Comparison of ENCODE assay signal across 9 mouse cellular contexts in genomic region chr4:119127229-119127628, GRCm38 (mm10). TPM values are rescaled to one million over a fixed set of nuclear protein-coding genes. Genes with fewer than 3 reads are reported as not detected.
A peak's percentile ranks its signal among the peaks of the same experiment; 100 is the strongest.
DNase-seq lines count a peak whose midpoint lies in the region; ATAC-seq lines count a peak whose summit lies in the region.
"Had no signal": no experiment of that assay in that cellular context is flagged by ENCODE, and none has a peak within 500 bp of the region (broad histone marks: within the 10 kb centered on the region; RNA-seq: fewer than 3 reads in every experiment).

No protein-coding gene starts in this region.

- no peaks in the 10 kb centered on the region for H3K27me3 ChIP-seq in embryonic facial prominence, embryonic 15.5 days
- H3K27me3 ChIP-seq in embryonic facial prominence, embryonic 10.5 days (replicated peaks; ENCODE audit: low read depth, poor library complexity, severe bottlenecking), result no peaks in the 10 kb centered on the region
- H3K27me3 ChIP-seq in liver, embryonic 16.5 days (ENCODE audit: control insufficient read depth, insufficient read depth, low read depth, low read length), result no peaks in the 10 kb centered on the region
- H3K27me3 ChIP-seq in midbrain, embryonic 16.5 days (ENCODE audit: control insufficient read depth, insufficient read depth, low read depth, low read length), result no peaks in the 10 kb centered on the region
- H3K27me3 ChIP-seq: hindbrain, embryonic 15.5 days had no signal

- no peak overlapping the region for H3K4me2 ChIP-seq in embryonic facial prominence, embryonic 15.5 days (replicated peaks)
- H3K4me2 ChIP-seq in liver, embryonic 16.5 days (ENCODE audit: low read depth, low read length), result no peak overlapping the region
- H3K4me2 ChIP-seq in midbrain, embryonic 16.5 days (ENCODE audit: low read length), result no peak overlapping the region
- H3K4me2 ChIP-seq: hindbrain, embryonic 15.5 days had no signal

- WGBS in embryonic facial prominence, embryonic 15.5 days, result 75% methylated on average over 6 of the region's 6 CpGs
- WGBS in embryonic facial prominence, embryonic 10.5 days, result 78% methylated on average over 6 of the region's 6 CpGs
- 31% methylated on average over 6 of the region's 6 CpGs for WGBS in liver, embryonic 16.5 days (ENCODE audit: insufficient replicate concordance)
- 80% methylated on average over 6 of the region's 6 CpGs for WGBS in midbrain, embryonic 16.5 days

- H3K9me3 ChIP-seq in embryonic facial prominence, embryonic 15.5 days (replicated peaks), result no peaks in the 10 kb centered on the region
- no peaks in the 10 kb centered on the region for H3K9me3 ChIP-seq in embryonic facial prominence, embryonic 10.5 days
- H3K9me3 ChIP-seq in liver, embryonic 16.5 days (replicated peaks; ENCODE audit: control insufficient read depth, low read length), result no peaks in the 10 kb centered on the region
- no peaks in the 10 kb centered on the region for H3K9me3 ChIP-seq in midbrain, embryonic 16.5 days (replicated peaks; ENCODE audit: control insufficient read depth, low read length, poor library complexity, severe bottlenecking)
- H3K9me3 ChIP-seq: hindbrain, embryonic 15.5 days had no signal

- no peak for DNase-seq in embryonic facial prominence, embryonic 10.5 days (ENCODE audit: low spot score)
- DNase-seq in MEL-GATA-1-ER (ENCODE audit: extremely low read depth, low read depth), result peak; percentile 80
- DNase-seq in spleen, adult 12 weeks (ENCODE audit: low spot score), result peak; percentile 38
- DNase-seq in frontal cortex, postnatal 10 days (ENCODE audit: low spot score in 2 of 2), result no peak
- no peak for DNase-seq in yolk sac, embryonic 10.5 days (ENCODE audit: low spot score)

- H3K9ac ChIP-seq in embryonic facial prominence, embryonic 15.5 days, result no peak overlapping the region
- no peak overlapping the region; the same call in 1 of the 2 replicates for H3K9ac ChIP-seq in liver, embryonic 16.5 days (ENCODE audit: low read depth, low read length)
- H3K9ac ChIP-seq in midbrain, embryonic 16.5 days (ENCODE audit: low read depth, low read length), result no peak overlapping the region
- H3K9ac ChIP-seq: hindbrain, embryonic 15.5 days had no signal

- H3K36me3 ChIP-seq in embryonic facial prominence, embryonic 15.5 days, result peaks cover 61% of the 10 kb centered on the region
- peaks cover 100% of the 10 kb centered on the region for H3K36me3 ChIP-seq in embryonic facial prominence, embryonic 10.5 days (replicated peaks)
- H3K36me3 ChIP-seq in liver, embryonic 16.5 days (ENCODE audit: control insufficient read depth, insufficient read depth), result peaks cover 99% of the 10 kb centered on the region
- no peaks in the 10 kb centered on the region for H3K36me3 ChIP-seq in midbrain, embryonic 16.5 days (ENCODE audit: control insufficient read depth, insufficient read depth, low read length)
- H3K36me3 ChIP-seq: hindbrain, embryonic 15.5 days had no signal

- no peak overlapping the region for H3K4me3 ChIP-seq in embryonic facial prominence, embryonic 15.5 days (replicated peaks)
- H3K4me3 ChIP-seq in embryonic facial prominence, embryonic 10.5 days, result no peak overlapping the region
- no peak overlapping the region for H3K4me3 ChIP-seq in liver, embryonic 16.5 days (ENCODE audit: low read depth, low read length)
- H3K4me3 ChIP-seq in midbrain, embryonic 16.5 days (ENCODE audit: low read depth, low read length), result no peak overlapping the region
- H3K4me3 ChIP-seq: hindbrain, embryonic 15.5 days had no signal

- no peak for ATAC-seq in embryonic facial prominence, embryonic 15.5 days (ENCODE audit: insufficient number of reproducible peaks, low FRiP score, low TSS enrichment, low read depth)
- ATAC-seq in liver, embryonic 16.5 days (ENCODE audit: low read depth), result no peak
- ATAC-seq in midbrain, embryonic 16.5 days, result no peak

- peaks cover 22% of the 10 kb centered on the region; the same call in 1 of the 2 replicates for H3K4me1 ChIP-seq in embryonic facial prominence, embryonic 15.5 days
- peaks cover 24% of the 10 kb centered on the region for H3K4me1 ChIP-seq in embryonic facial prominence, embryonic 10.5 days
- peaks cover 60% of the 10 kb centered on the region for H3K4me1 ChIP-seq in liver, embryonic 16.5 days (ENCODE audit: control insufficient read depth, low read depth, low read length)
- no peaks in the 10 kb centered on the region for H3K4me1 ChIP-seq in midbrain, embryonic 16.5 days (ENCODE audit: control insufficient read depth, insufficient read depth, low read length)
- H3K4me1 ChIP-seq: hindbrain, embryonic 15.5 days had no signal

- H3K27ac ChIP-seq in embryonic facial prominence, embryonic 15.5 days (replicated peaks), result 0 out of 2 replicates have a peak overlapping the region, but pooled peaks have one; percentile 34
- H3K27ac ChIP-seq in embryonic facial prominence, embryonic 10.5 days (replicated peaks), result no peak overlapping the region
- H3K27ac ChIP-seq in liver, embryonic 16.5 days (ENCODE audit: low read length), result peak overlapping the region; percentile 60
- H3K27ac ChIP-seq in midbrain, embryonic 16.5 days (ENCODE audit: low read length), result no peak overlapping the region
- H3K27ac ChIP-seq: hindbrain, embryonic 15.5 days had no signal

RNA-seq across cellular contexts. Expression of gene Slc2a1, which starts 18.7 kb away (rescaled TPM):
- 141 and 160 TPM in 2 replicates for polyA plus RNA-seq in embryonic facial prominence, embryonic 15.5 days (2015; fragmentation: Nextera tagmentation; extraction: Ambion mirVana)
- 140 and 166 TPM in 2 replicates for polyA plus RNA-seq in embryonic facial prominence, embryonic 10.5 days (2016; fragmentation: Nextera tagmentation; extraction: Ambion mirVana)
- polyA plus RNA-seq in liver, embryonic 16.5 days (2015; fragmentation: Nextera tagmentation; extraction: Ambion mirVana), result 288 and 291 TPM in 2 replicates
- polyA plus RNA-seq in midbrain, embryonic 16.5 days (2015; fragmentation: Nextera tagmentation; extraction: Ambion mirVana), result 90.7 and 91.6 TPM in 2 replicates

RNA-seq across cellular contexts. Expression of gene Zfp691, which starts 46.8 kb away (rescaled TPM):
- 8.1 and 8.3 TPM in 2 replicates for polyA plus RNA-seq in embryonic facial prominence, embryonic 15.5 days (2015; fragmentation: Nextera tagmentation; extraction: Ambion mirVana)
- 11.4 and 13.9 TPM in 2 replicates for polyA plus RNA-seq in embryonic facial prominence, embryonic 10.5 days (2016; fragmentation: Nextera tagmentation; extraction: Ambion mirVana)
- 2.0 and 2.1 TPM in 2 replicates for polyA plus RNA-seq in liver, embryonic 16.5 days (2015; fragmentation: Nextera tagmentation; extraction: Ambion mirVana)
- 4.0 and 6.1 TPM in 2 replicates for polyA plus RNA-seq in midbrain, embryonic 16.5 days (2015; fragmentation: Nextera tagmentation; extraction: Ambion mirVana)

Comparison
In these comparisons a context has a peak if more than half of its experiments do, and no peak if none do; other contexts are left out.
1. H3K27ac ChIP-seq: peak in embryonic facial prominence, embryonic 15.5 days (single experiment) and liver, embryonic 16.5 days (single experiment); none in embryonic facial prominence, embryonic 10.5 days (single experiment) and midbrain, embryonic 16.5 days (single experiment).
2. DNase-seq: peak in MEL-GATA-1-ER (single experiment) and spleen, adult 12 weeks (single experiment); none in embryonic facial prominence, embryonic 10.5 days (single experiment), frontal cortex, postnatal 10 days (0 of 2) and yolk sac, embryonic 10.5 days (single experiment).